Mouse (Mus musculus) urinary bladder, postnatal 10 days (tissue): Measurements from ENCODE around the gene Clba1.

Experiments used
- DNase-seq: peaks from one replicate; pipeline ENCODE4 v3.0.0; 2022; ENCODE audit warnings: low spot score

Clba1 gene

DNA sequence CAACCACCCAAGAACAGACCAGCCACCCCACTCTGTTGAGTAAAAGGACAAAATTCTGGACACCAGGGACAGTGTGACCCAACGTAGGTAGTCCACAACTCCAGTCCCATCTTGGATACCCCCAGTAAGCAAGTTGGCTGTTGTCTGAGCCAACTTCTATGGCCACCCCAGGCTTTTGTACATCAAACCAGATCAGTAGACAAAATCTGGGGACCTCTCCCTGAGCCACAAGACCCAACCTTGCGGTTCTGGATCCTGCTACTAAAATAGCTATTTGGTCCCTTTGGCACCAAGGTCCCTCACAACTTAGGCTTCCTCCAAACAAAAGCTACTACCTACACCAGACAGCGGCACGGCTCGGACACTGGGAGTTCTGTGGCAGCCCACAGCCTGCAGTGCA, 13.7 kb upstream of the Clba1 start:
- no peak for DNase-seq

DNA sequence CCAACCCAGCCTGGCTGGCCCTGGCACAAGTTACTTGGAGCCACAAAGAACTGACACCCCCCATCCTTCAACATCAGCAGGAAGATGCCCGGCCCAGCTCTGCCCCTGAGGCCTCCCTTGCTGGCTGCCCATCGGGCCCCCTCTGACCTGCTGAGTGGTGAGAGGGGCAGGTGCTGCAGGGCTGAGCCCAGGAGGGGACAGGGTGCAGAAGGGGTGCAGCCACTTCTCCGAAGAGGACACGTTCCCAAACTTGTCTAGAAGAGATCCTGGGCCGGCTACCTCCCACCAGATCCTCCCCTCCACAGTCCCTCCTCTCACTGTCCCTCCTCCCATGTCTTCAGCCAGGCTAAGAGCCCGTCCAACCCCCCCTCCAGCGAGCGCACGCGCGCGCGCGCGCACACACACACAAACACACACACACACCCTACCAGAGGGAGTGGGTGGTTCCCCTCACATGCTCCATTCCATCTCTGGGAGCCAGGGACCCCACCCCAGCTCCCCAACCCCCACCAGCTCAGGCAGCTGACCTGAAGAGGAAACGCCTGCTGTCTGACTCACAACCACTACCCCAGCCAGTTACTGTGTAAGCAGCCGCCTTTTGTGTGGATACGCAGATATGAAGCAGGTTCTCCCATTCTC, 13.2 kb upstream of the Clba1 start:
- no peak for DNase-seq

DNA sequence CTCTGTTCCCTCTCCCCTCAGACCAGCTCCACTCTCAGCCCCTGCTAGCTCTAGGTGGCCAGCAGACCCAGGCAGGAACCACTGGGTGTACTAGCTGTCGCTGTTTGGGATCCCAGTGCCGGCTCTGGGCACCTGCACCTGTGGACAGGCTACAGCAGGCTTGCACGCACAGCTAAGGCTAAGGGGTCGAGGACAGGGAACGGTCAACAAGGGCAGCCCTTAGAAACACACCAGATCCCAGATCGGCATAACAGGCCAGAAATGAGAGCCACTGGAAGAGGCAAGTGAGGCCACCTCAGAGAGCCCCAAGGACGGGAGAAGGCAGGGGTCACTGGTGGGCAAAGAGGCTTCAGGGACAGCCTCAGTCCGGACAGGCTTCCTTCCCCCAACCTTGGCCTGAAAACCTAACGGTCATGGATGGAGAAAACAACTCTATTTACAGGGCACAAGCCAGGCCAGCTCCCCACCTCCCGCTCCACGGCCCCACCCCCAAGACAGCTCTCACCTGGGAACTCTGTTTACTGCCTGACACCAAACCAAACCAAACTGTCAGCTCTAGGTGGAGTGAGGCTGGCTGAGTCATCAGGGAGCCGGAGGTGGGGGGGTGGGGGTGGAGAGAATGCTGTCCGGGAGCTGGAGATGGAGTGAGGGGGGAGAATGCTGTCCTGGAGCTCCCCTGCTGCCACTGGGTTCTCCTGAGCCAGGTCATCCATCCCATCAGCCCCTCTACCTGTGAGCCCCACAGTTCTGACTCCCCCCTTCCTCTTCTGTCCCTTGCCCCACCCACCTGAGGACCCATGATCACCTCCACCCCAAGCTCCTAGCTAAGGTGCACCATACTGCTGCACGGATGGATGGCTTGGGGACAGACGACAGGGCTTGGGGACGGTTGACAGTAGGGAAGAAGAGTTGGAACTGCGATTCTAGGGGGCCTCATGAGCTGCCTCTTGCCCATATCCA, 11.9 kb upstream of the Clba1 start:
- no peak for DNase-seq

GRCm38 (mm10) chr12:112797672-112798331, 10.9 kb upstream of the Clba1 start:
- DNase-seq: no peak

GRCm38 (mm10) chr12:112798332-112798681, 10.4 kb upstream of the Clba1 start:
- no peak for DNase-seq

GRCm38 (mm10) chr12:112798716-112799115, 10.0 kb upstream of the Clba1 start:
- no peak for DNase-seq

DNA sequence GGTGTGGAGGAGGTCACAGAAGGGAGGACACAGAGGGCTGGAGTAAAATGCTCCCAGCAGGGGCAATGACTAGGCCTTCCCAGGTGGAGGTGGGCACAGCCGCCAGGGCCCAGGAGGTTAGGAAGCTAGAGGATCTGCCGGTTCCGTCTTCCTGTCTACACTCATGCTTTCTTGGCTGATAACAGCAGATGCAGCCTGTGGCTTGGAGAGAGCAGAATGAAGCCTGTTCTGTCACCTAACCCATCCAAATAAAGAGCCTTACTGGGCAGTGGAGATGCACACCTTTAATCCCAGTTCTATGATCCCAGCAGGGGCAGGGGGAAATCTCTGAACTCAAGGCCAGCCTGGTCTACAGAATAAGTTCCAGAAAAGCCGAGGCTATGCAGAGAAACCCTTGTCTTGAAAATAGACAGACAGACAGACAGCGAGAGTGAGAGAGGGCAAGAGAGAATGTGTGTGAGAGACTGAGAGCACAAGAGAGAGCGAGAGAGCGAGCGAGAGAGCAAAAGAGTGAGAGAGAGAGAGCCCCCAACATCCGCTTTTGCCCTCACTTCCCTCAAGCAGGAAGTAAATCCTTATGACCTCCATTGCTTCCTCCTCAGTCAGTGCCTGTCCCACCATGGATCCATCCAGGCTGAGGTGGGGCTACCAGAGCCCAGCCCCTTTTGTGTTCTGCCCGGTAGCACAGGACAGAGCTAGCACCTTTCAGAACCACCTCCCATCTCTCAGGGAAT, 9.3 kb upstream of the Clba1 start:
- no peak for DNase-seq

DNA sequence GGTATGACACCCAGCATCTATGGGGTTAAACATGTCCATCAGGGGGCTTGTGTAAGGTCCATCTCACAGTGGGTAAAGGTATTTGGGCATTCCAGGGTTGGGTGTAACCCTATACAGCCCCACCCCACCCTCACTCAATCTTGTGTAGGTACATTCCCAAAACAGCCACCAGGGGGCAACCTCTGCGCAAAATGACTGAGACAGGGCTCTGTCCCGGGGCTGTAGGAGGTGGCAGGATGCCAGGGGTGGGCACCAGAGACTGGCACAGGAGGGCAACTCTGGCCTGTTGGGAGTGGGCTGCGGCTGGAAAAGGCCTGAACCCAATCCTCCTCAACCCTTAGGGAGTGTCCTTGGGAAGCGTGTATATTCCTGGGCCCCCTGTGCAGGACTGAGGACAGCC, 8.3 kb upstream of the Clba1 start:
- no peak for DNase-seq

DNA sequence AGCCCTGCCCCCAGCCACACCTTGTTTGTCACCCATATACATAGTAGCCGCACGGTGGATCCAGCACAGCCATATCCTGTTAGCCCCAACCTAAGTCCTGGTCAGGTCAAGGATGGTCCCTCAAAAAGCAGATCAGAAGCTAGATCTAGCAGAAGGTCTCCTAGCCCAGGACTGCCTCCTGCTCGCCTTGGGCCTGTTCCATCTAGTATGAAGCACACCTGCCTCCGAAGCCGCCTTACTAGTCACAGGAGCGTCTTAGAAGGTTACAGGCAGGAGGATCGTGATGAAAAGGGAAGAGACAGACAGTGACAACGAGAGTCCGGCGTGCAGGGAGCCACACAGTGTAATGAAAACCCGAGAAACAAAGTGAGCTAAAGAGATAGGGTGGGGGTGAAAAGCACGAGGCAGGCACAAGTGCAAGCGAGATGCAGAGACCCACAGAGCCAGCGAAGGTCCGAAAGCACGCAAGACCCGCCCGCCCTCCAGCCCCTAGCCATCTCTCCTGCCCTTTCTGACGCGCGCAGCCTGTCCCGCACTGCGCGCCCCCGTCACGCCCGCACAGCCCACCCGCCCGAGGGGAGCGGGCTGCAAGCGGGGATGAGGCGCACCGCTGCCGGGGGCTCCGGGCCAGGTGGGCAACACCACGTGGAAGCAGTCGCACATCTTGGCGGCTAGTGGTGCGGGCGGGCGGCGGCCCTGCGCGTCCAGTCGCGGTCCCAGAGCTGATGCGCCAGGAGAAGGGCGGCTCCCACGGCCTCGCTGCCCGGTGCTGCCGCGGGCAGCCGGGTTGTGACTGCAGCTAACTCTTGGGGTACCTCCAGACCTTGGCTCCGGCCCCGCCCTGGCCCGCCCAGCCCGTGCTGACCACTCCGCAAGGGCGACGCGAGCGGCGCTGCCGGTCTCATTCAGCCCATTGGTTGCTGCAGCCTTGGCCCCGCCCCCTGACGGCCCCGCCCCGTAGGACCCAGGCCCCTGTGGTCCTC, 6.6 kb upstream of the Clba1 start, which contains the start of gene Ahnak2:
TSS of gene Ahnak2 (minus strand) at position 794 of the 983 bp plus-strand sequence.
- no peak for DNase-seq

GRCm38 (mm10) chr12:112802917-112803316, 5.8 kb upstream of the Clba1 start:
- no peak for DNase-seq

DNA sequence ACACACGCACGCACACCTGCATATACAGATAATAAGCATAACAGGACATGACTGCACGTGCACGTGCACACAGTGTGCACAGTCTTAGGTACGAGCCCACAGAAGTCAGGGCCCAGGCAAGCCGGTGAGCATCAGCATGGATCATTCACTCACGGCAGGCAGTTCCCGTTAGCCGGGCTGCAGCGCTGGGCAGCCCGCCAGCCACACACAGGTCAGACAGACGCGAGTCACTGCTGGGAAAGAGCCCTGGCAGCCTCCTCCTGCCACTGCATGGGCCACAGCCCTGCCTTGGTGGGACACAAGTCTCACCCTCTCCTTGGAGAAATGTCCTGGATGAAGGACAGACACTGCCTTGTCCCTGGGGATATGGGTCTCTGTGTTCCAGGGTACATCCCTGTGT, 4.7 kb upstream of the Clba1 start:
- DNase-seq: no peak

GRCm38 (mm10) chr12:112806044-112806443, 2.7 kb upstream of the Clba1 start:
- no peak for DNase-seq

- no peak for DNase-seq
Observed at GRCm38 (mm10) chr12:112807796-112808195, 941 bp upstream of the Clba1 start.

- DNase-seq: no peak
Observed at GRCm38 (mm10) chr12:112808212-112808586, 538 bp upstream of the Clba1 start.

DNA sequence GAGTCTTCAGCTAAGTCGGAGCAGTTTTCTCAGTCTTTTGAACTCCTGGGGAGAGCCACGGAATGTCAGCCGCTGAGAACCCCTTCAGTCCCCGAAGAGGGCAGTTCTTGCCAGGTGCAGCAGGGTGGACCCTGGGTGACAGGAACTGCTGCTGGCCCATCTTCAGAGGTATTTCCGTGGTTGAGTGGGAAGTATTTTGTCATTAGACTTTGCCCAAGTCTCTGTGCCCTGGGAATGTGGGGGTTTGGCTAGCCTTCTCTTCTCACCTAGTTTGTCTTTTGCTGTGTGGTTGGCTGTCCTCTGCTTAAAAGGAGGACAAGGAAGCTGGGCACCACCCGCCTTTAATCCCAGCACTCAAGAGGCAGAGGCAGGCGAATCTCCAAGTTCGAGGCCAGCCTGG, 904 bp downstream of the Clba1 start:
- no peak for DNase-seq

DNA sequence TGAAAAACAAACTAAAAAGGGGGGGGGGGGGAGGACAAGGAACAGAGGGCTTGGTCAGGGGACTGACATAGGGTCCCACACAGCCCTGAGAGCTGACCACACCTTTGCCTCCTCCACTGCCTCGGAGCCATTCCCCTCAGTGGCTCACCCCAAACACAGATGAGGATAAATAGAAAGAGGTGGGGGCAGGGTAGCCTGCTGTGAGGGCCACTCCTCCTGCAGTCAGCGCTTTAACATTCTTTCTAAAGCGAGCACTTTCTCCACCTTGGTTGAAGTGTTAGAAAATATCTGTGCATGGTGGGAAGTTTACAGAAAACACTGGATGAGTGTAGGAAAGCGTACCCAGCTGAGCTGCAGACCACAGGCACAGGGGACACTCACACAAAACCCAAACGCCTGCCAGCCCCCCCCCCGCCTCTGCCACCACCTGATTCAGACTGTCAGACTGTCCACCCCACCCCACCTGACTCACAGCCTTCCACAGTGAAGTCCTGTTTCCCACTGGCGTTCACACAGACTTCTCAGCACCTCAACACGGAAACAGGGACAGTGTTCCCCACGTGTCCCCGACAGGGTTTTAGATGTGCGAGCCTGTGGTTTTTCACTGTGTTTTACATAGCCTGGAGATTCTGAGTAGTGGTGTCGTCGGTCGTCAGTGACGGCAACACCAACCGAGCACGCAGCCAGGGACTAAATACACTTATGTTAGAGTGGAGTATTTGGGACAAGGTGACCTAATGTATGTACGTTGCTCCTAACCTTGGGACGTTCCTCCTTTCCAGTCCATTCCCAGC, 1.6 kb downstream of the Clba1 start:
- DNase-seq: no peak

DNA sequence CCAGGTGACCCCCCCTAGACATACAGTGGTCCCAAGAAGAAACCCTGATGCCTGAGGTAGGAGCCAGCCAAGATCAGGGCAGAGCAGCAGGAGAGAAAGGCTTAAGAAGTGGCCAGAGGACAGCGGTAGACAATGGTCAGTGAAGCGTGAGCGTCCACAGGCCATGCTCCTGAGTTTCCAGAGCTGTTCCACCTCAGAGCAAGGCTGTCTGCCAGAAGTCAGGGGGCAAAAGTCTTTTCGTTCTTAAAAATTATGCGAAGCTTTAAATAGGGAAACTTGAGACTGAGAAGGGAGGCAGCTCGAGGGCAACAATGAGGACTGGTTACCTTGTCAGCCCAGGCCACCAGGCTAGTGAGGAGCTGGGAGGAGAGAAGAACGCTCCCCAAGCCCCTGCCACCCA, 4.6 kb downstream of the Clba1 start:
- DNase-seq: no peak

GRCm38 (mm10) chr12:112814682-112815470, 6.1 kb downstream of the Clba1 start:
- DNase-seq: no peak

DNA sequence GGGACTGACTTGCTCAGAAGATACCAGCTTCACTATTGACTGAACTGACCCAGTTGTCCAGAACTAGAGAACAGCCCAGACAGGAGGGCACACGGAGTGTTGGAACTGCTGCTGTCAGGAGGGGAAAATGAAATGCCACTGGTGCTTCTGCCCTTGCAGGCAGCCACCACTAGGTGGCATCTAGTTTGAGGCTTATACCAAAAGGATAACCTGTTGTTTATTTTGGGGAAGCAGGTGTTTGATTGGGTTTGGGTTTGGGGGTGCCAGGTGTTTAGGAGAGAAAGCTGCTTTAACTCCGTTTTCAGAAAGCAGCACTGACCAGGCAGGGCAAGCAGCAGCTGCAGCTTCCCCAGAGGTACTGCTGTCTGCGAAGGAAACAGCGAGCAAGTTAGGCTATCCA, 7.6 kb downstream of the Clba1 start:
- DNase-seq: no peak
